Mouse (Mus musculus): Measurements from ENCODE around the gene Krr1.
"Not testable (repeated sequence)": the region's sequence is repeated elsewhere in the genome, so short reads cannot be mapped to it uniquely, and the experiment has no call there.

Krr1 gene

DNA sequence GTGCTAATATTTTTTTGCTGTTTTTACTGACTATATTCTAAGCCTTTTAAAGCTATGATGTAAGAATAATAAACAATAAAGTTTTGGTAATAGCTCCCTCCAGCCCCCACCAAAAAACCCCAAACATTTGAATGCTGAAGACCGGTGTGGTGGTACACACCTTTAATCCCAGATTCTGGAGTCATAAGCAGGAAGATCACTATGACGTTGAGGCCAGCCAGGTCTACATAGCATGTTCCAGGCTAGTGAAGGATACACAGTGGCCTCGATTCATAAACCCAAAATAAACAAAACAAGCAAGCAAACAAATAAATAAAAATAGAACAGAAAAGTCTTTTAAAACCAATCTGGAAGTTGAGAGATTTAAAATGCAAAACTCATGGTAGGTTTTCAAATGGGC lies 535 bp upstream of the Krr1 start:
- no peak for DNase-seq (ENCODE audit: low read depth, low spot score)

DNA sequence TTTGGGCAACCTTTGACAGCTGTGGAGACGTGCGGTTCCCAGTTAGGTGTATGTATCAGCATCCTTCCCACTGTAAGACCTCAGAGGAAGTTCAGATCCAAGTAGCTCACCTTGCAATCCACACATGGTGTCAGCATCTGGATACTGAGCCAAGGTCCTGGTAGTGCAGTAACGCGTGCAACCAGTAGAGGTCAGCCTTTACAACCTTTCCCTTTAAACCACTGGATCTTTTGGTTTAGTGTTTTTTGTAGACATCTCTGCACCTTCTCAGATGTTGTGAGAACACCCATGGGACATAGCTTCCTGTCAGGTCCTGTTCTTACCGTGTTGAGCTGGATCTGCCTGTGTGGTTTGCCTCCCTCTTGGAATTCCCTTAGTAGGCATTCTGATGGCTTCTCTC lies 5.1 kb downstream of the Krr1 start:
- peak; percentile 69 for DNase-seq (ENCODE audit: low read depth, low spot score)

DNA sequence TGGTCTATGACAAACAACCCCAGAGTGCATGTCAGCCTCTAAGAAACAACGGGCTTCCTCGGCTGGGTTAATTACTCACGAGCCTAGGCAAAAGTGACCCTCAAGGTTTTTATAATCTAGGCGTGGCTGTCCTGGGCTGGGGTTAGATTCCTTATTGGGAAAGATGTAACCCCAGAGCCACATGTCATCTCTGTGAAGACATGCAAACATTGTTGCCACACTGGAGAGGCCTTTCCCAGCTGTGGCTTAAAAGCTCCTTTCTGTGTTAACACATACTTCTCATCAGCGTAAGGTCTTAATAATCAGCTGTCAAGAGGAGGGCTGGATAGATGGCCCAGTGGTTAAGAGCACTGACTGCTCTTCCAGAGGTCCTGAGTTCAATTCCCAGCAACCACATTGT lies 10.6 kb downstream of the Krr1 start:
- DNase-seq (ENCODE audit: low read depth, low spot score) = no peak

DNA sequence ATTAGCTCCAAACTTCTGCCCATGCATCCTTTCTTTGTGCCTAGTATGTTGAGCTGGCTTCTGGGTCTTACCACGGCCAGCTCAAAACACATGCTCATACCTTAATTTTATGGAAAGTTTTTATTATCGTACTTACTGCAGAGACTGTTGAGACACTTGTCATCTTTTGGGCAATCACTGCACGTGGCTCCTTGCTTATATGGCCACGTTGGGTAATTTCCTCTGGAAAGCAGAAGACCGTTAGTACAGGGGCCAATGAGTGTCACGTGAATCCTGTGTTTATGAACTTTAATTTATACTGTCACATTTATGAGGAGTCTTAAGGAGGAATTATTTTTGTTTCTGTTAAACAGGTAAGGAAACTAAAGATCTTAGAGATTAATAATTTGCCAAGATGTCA lies 14.0 kb downstream of the Krr1 start:
- no peak for DNase-seq (ENCODE audit: low read depth, low spot score)

DNA sequence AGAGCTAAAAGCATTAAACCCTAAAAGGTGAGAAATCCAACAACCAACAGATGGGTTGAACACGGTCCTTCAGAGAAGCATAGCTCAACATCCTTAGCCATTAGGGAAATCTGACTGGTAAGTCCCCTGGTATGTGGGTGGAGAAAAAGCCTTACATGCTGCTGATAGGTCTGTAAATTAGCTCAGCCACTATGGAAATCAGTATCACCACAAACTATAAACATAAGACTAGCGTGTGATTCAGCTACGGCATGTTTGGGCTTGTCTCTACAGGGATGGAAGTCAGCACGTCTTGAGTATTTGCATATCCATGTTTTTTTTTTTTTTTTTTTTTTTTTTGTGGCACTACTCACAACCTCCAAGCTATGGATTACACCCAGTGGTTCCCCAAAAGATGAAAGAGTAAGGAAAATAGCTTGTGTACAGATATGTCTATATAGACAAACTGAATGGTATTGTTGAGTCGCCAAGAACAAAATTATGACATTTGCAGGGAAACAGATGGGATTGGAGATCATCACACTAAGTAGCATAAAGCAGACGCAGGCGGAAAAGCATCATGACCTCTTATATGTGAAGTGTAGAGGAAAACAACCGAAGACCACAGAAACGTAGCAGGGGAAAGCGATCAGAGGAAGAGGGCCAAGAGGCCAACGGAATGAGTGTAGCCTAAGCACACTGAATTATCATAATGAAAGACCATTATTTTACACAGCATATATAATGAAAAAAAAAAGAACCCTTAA lies 23.5 kb downstream of the Krr1 start:
- no peak for DNase-seq (ENCODE audit: low read depth, low spot score)

DNA sequence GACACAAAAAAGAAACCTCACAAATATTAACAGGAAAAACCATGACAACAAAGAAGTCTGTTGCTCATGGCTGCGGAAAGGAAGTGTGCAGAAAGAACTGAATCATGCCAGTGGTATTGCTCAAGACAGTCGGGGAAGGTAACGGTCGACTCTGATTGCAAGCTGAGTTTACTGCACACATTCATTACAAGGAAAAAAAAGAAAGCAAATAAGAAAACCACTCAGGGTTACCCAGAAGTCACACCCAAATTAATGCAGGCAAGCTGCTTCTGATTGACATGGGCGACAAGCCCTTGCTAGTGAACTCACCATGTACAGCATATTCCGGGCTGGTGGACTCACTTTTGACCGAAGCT lies 24.1 kb downstream of the Krr1 start:
- no peak for DNase-seq (ENCODE audit: low read depth, low spot score)

DNA sequence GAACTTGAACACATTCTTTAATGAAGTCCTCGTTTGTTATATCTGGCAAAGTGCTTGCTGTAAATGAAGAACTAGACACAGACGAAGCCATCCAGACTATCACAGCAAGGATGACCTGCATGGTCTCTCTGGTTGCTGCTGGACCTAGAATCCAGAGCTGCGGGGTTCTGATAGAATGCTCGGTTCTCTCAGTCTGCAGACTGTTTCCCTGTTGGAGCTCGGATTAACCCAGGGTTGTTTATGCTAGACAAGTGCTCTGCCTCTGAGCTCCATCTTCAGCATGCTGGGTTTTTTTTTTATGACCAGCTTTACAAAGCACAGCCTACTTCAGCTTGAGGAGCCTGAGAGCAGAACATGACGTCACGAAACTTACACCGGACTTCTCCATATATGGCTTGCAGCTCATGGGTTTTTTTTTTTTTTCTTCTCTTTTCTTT lies 24.5 kb downstream of the Krr1 start:
- peak; percentile 16 for DNase-seq (ENCODE audit: low read depth, low spot score)

DNA sequence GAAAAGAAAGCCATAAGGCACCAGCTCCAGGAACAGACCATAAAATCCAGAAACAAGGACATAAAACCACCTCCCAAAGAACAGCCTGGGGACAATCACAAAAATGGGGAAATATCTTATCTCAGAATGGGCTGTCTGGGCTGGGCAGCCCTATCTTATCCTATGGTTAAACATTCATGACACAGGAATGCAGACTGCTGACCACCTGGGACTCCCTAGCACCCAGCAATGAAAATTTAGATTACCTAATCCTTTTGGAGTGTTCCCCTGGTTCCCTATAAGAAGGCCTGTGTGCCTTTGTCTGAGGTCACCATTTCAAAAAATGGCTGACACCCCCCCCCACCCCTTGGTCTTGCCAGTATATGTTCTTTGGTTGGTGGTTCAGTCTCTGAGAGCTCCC lies 25.2 kb downstream of the Krr1 start:
- DNase-seq (ENCODE audit: low read depth, low spot score) = no peak

DNA sequence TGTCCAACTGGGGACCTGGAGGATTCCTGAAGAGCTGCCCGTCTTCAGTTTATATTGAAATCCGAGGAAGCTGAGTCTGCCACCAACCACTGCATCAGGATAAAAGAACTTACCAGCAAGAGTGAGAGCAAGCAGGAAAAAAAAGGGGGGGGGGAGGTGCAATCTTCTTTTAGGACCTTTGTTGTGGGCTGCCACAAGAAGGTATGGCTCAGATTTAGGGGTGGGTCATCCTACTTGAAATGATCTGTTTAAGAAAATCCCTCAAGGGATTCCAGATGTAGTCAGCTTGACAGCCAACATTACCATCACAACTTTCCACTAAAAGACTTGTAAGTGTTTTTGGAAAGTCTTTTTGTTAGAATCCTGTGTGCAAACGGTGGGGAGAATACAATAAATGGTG lies 27.3 kb downstream of the Krr1 start:
- DNase-seq (ENCODE audit: low read depth, low spot score) = no peak

DNA sequence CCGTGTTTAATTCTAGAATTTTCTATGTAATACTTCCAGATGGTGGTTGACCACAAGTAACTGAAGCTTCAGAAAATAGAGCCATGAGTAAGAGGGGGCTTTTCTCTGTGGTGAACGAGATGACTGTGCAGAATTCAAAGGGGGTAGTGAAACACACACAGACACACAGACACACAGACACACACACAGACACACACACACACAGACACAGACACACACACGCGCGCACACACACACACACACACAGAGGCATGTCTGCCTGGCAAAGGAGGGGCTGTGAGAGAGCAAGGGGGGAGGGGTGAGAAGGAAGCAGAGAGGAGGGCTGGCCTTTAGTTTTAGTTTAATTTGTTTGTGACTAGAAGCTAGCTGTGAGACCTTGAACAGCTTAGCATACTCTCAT lies 28.1 kb downstream of the Krr1 start:
- DNase-seq (ENCODE audit: low read depth, low spot score) = no peak

DNA sequence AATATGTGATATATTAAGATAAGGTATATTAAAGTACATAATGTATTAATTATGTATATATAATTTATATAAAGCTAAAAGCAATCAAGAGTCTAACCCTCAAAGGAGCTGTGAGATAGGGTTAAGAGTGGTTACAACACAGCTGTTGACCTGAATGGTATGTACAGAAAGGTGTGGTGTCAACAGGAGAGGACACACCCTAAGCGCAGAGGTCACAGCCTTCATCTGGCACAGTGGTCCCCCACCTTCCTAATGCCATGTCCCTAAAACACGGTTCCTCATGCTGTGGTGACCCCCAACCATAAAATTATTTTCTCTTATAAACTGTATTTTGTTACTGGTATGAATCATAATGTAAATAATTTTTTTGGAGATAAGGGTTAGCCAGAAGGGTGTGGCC lies 28.9 kb downstream of the Krr1 start:
- DNase-seq (ENCODE audit: low read depth, low spot score) = no peak

DNA sequence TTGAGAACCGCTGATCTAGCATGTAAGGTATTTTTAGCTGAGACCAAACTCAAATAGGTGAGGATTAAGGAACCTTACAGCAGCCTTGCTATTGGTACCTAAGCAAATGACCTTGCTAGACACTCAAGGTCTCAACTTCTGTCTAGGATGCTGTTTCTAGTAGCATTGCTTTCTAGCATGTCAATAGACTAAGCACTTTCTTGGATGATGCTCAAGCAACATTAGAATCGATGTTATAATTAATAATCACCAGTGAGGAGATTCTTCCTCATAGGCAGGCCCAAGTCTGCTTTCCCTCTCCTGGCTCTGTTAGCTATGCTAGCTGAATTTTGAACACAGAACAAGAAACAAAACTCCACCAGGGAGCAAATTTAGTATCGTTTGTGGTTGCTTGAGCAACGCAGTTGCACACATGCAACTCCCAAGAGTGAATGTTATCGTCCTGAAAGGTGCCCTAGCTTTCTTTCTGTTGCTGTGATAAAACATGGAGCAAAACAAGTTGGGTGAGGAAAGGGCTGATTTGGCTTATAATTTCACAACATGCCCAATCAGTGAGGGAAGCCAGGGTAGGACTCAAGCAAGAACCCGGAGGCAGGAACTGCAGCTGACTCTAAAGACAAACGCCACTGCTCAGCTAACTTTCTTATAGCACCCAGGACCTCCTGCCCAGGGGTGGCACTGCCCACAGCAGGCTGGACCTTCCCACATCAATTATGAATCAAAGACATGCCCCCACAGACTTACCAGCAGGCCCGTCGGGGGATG lies 29.5 kb downstream of the Krr1 start:
- no peak for DNase-seq (ENCODE audit: low read depth, low spot score)

DNA sequence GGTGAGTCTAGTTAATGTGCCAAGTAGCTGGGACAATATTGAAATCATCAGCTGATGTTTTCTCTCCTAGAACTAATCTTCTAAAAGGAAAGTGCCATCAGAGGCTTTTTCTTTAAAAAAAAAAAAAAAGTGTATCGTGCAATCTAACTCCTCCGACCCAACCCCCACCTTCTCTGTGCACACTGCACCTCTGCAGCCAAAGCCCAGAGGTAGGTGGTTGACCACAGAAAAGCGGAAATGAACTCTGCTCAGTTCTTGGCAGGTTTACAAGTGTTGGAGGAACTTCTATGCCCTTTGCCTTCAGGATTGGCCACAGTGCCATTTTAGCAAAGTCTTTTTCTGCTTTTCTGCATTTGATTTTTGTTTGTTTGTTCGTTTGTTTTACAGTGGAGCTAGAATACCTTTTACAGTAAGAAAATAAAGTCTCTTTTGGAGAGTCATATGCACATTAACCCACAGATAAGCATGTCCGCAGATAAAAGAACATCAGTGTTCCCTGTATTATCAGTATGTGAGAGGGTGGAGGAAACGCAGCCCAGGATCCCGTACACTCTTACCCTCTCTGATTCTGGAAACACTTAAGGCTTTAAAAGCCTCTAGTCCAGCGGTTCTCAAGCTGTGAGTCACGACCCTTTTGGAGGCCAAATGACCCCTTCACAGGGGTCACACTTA lies 30.2 kb downstream of the Krr1 start, which contains the start of gene Glipr1:
TSS of gene Glipr1 (minus strand) at position 88 of the 672 bp plus-strand sequence.
- DNase-seq (ENCODE audit: low read depth, low spot score) = no peak

DNA sequence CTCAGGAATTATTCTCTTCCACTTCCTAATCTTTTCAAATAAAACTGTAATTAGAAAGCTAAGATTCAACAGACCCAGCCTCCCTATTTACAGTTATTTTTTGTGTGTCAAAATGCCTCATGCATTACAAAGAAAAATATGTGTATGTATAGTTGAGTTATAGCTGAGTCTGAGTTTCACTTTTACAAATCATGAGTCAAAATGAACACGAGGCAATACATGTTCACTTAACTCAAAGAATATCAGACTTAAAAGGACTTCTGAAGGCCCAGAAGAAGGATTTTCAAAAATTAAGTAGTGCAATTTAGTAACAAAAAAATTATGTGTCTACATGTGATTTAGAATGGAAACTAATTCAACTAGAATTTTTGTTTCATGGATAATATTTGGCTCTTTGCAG lies 37.0 kb downstream of the Krr1 start:
- DNase-seq (ENCODE audit: low read depth, low spot score) = not testable (repeated sequence)

DNA sequence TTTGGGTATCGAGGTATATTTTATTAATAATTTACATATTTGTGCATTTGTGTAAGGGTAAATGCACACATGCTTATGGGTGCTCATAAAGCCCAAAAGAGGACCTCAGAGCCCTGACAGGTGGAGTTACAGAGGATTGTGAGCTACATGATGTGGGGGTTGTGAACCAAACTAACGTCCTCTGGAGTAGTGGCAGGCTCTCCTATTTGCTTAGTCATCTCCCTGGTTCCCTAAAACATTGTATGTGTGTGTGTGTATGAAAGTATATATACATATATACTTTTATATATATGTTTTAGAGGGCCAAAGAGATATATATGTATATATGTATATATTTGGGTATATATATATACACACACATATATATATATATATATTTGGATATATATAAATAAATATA lies 51.1 kb downstream of the Krr1 start:
- no peak for DNase-seq (ENCODE audit: low read depth, low spot score)

DNA sequence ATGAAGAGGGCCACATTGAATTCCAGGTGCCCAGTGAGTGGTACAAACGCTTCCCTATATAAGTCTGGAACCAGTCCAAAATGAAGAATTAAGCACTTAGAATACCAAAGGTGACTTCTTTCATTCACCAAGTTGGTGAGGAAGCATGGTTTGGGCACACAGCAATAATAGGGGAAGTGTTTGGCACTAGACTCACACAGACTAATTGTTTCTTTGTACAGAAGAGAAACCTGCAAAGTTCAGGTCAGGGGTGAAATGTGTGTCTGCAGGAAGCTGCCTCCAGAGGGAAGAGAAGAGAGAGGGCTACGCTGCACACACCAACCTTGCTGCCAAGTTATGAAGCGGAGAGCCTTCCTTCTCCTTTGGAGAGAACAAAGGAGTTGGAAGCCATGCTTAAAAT lies 56.2 kb downstream of the Krr1 start:
- not testable (repeated sequence) for DNase-seq (ENCODE audit: low read depth, low spot score)
